Mouse (Mus musculus): ENCODE results near the gene Hinfp.

DNA sequence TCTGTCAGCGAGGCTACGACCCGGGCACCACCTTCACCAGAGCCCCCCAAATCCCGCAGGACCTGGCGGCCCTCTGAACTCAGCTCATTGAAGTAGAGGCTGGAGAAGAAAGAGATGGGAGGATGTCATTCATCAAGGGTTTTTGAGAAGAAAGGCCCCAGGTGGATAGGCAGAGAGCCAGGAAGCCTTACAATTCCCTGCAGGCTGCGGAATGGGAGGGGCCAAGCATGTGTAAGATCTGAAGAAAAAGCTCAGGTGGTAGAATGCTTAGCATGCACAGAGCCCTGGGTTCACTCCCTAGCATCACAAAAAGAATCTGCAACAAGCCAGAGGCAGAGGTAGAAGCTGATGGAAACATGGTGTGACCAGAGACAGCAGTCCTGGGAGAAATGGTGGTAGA lies 52.0 kb downstream of the Hinfp start:
- no peak for TF ChIP-seq POLR2A (IDR thresholded peaks at IDR 0.05; ENCODE audit: insufficient read depth, low read depth, low read length)
- TF ChIP-seq EP300 (IDR thresholded peaks at IDR 0.05; ENCODE audit: insufficient read depth, low read depth, low read length) = no peak
